Mouse (Mus musculus) inflammation-experienced regulatory T-cells, adult 6 months (primary cell): ENCODE results near the gene Lurap1. TPM values are rescaled to one million over a fixed set of nuclear protein-coding genes. Genes with fewer than 3 reads are reported as not detected.

Experiments used
- ATAC-seq: one replicate; pipeline ENCODE4 v1.8.0; 2017
- polyA plus RNA-seq, 3 experiments: library from polyadenylated mRNA; unstranded; fragments of 100-300 nt; shearing (Covaris generic); gene quantifications; one replicate each; pipeline ENCODE4 v1.2.1; 2017

Gene Lurap1
- under 1 TPM; 0.43 to 0.75 (median 0.63) TPM for polyA plus RNA-seq

DNA sequence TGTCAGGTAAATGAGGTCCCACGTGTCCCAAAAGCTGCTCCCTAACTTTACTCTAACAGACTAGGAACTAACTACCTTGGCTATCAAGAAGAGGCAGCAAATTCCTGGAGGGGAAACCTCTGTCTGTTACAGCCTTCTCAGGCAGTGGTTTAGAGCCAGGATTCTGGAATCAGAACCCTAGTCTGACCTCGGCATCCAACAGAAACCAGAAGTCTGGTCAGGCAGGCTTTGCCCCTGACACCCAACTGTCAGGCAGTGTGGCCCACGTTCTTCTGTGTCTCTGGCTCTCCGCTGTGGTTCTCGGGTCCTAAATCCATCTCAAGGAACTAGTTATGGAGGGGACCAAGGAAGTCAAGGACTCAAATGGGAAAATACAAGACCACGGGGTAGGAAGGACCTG lies at the start of gene Lurap1:
Gene Lurap1, minus strand, starts transcription at position 101 of the 400 bp plus-strand sequence.
- ATAC-seq: no peak

DNA sequence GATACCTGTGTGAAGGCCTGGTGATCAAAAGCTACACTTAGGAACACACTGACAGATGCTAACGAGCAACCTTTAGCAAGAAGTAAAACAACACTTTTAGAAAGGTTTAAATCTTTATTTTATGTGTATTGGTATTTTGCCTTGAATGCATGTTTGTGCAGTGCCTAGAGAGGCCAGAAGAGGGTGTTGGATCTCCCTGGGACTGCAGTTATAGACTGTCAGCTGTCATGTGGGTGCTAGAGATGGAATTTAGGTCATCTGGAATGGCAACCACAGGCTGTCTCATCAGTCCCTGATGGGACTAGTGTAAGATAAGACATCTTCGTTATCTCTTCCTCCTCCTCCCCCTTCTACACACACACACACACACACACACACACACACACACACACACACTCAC lies 47.3 kb upstream of the Lurap1 start:
- no peak for ATAC-seq

DNA sequence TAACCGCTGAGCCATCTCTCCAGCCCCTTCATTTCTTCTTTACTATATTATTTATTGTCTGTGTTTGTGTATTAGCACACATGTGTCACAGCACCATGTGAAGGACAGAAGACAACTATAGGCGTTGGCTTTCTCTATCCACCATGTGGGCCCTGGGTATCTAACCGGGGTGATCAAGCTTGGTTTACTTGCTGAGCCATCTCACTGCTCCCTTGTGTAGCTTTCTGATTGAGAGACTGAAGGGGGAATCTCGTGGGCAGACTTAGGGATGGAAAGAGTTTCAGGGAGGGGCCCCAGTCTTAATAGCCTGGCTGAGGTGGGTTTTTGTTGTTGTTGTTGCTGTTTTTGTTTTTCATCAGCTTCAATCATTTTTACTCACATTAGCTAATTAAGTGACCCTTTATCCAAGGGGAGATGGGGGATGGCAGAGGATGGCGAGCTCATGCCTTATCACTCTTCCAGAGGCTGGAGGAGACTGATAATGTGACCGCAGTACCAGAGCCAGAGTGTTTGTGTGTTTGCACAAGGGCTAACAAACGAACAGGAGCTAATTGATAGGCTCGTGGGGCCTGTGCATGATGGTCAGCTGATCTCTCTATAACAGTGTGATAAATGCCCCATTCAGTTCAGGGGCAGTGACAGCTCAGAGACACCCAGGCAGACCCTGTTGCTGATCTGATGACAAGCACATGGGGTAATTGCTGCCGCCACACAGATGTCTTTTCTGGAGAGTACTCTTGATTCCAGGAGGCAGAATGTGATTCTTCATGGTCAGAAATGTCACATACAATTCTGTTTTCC lies 42.6 kb upstream of the Lurap1 start:
- no peak for ATAC-seq

DNA sequence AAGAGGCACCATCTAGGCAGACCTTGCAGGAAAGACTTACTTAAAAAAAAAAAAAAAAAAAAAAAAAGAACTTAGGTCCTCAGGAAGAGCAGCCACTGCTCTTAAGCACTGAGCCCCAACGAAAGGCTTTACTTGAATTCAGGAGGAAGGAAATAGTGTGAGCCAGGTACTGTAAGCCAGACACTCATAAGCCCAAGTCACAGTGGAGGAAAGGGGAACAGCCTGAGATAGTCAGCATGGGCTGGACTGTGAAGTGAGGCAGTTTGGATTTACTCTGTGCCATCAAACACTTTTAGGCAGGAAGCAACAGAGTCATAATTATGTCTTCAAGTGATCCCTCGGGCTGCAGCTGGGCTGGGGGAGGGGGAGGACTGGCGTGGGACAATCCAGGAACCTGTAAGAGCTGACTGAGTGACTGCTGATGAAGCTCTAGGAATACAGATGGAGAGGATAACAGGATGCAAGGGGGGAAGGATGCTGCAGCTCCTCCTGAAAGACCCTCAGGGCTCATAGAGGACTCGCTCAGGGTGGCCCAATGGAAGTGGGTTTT lies 41.2 kb upstream of the Lurap1 start:
- ATAC-seq: no peak

DNA sequence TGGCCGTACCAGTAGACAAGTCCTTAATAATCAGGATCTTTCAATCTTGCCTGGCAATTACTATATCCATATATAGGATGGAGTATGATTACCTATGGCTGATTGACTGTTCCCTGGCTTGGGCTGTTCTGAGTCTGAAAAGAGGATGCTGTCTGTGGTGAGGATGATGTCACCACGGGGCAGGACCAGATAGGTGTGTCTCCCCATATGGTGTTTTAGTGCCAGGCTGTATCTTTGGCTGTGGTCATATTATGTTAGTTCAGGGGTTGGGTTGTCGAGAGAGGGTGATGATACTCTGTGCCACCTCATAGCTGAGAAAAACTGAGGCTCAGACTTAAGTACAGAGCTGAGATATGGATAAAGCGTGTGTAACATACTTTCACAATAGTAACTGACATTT lies 33.9 kb upstream of the Lurap1 start:
- ATAC-seq: no peak

DNA sequence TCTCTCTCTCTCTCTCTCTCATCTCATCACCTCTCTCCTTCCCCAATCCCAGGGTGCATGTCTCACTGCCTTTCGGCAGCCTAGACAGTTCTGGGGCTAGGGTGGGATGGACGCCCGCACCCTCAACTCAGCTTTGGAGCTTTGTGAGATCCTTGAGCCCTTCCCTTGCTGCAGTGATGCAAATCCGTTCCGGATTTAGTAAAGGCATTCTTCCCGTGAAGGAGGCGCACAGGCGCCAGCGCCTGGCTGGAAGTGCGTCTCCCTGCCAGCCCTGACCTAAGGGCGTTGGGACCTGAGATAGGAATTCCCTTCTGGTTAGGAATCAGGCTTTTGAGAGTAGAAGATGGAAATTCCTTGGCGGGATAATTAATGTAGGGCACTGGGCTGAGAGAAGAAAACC lies 31.6 kb upstream of the Lurap1 start:
- no peak for ATAC-seq

DNA sequence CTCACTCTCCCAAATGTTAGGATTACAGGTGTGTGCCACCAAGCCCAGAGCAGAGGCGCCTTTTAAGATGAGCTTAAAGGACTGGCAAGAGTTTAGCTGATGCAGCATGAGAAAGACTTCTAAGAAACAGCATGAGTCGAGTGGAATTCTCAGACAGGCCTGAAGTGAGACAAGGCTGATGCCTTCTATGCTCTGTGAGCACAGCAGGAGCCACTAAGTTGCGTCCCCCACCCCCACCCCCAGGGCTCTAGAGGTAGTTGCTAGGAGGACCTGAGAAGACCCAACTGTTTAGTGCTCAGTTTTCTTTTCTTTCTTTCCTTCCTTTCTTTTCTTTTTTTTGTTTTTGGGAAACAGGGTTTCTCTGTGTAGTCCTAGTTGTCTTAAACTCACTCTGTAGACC lies 30.9 kb upstream of the Lurap1 start:
- ATAC-seq: no peak

DNA sequence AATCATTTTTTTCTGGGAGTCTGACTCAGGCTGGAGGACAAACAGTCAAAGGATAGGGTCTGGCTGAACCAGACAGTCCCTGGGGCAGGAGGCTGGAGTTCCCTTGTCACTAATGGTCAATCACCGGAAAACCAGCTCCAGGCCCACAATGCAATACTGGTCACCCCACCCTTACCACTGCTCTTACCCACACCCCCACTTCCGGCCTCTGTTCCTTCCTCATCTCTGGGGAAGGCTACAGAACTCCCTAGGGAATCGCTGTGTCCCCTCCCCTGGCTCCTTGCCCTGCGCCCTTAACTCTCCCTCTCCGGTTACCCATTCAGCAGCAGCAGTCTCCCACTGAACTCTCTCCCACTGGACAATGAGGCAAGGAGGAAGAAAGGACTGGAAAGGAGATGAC lies 26.0 kb upstream of the Lurap1 start:
- ATAC-seq: no peak

DNA sequence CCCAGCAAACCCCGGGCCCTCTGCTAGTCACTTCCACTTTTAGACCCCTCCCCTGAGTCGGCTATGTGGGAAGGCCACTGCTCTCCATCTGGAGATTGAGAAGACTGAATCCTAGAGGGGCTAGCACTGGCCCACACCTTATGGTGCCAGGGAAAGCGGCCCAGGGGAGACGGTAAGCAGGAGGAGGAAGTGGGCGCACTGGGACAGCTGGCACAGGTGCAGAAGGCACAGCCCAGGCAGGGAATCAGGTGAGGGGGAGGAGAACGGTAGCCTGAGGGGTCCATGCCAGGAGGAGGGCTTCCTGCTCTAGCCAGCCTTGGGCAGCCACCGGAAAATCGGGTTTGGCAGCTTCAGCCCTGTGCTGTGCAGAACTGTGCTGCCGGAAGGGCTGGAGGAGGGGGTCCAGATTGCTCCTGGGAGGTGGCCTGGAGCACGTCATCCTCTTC lies 25.4 kb upstream of the Lurap1 start:
- ATAC-seq: no peak

DNA sequence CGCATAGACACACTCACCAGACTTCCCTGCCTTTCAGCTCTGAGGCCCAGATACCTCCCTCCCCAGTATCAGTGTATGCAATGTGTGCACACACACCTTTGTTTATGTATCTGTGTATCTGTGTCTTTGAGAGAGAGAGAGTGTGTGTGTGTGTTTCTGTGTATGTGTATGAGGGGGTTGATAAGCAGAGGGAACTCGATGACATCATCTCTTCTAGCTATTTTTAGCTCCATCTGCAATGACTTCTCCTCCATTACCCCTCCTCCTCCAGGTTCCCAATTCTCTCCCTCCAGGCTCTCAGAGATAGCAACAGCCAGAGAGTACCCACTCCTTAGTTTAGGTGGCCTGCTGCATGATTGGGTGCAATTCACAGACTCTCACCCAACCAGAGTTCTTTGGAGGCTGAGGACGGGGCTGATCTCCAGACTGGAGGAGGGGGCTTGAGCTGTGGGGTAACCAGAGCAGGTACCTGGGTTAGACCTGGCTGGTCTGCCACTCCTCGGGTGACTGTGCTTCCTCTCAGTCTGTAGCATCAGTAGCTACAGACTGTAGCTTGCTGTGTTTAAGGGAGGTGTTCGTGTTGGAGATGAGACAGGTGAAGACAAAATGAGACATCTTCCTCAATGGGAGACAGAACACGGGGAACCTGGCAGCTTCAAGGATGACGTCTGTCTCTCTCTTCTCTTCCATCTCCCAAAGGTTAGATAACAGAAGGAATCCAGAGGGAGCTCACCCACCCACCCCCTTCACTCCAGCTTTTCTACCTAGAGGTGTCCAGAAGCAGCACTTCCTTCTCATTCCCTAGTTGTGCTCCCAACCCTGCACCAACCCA lies 24.8 kb upstream of the Lurap1 start:
- no peak for ATAC-seq

DNA sequence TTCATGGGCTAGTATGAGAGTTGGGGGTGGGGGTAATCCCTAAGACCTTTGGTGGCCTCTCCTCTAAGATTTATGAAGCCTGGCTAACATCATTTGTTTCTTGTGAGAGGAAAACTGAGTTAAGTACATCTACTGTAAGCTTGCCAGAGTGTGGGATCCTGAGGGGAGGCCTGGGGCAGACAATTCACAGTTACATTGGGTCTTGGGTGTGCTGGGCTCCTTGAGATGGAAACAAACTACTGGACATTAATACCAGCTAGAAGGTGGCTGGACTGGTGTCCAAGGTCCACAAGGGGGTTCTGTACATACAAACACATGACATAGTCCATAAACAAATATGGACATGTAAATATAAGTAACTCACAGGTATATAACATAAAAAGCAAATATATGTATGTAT lies 24.0 kb upstream of the Lurap1 start:
- ATAC-seq: no peak

DNA sequence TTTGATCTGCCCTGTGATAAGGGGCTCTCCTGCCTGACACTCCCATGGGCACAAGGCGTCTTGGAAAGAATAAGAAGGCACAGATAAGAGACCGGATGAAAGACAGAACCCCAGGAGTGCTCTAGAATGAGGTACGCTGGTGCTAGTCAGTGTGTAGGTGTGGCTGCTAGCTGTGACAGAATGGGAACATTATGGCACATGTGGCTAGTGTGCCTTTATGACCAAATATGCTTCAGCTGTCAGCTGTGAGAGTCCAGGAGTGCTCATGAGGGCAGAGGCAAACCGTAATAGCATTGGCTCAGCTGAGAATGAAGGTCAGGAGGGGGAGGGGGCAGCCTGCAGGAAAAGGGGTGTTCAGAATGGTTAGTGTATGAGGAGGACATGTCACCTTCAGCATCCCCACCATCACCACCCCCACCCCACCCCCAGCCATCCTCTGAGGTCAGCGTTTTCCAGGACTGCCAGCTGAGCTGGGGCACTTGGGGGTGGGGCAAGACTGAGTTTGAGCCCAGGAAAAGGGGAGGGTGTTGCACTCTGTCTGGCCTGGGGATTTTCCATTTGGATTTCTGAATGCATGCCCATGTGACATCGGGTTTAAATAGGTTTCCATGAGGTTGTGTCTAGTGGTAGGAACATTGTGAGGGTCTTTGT lies 23.5 kb upstream of the Lurap1 start:
- ATAC-seq: no peak

DNA sequence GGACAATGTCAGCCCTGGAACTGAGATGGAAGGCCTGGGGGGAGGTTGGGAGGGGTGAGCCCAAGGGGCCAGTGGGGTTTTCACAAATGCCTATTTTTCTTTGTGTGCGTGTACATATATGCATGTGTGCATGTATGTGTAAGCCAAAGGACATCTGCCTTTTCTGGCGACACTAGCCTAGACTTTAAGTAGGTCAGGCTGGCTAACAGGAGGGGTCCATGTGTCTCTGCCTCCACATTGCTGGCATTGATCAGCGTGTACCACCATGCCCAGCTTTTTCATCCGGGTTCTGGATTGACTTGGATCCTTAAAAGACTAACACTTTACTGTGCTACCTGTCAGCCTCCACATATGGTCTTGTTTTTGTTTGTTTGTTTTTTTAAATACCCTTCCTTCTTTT lies 22.6 kb upstream of the Lurap1 start:
- no peak for ATAC-seq

DNA sequence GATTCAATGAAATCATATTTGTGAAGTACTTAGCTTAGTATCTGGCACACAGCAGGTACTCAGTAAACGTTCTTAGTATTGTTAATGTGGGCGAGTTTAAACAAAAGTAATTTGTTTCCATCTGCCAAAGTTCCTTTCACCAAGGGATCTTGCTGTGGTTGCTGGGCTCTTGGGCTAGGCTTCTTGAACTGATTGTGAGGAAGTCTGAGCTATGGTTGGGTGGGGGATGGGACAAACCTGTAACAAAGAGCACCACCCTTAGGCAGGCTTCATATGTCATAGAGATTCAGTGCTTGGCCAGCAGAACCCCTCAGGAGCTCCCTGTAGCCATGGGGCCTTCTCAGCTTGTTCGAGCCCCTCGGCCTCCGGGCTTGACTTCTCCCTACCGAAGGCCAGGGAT lies 21.9 kb upstream of the Lurap1 start, which contains the start of the genes 1700042G07Rik and Gm49337:
Gene 1700042G07Rik, plus strand, starts transcription at position 301 of the 400 bp plus-strand sequence.
Gene Gm49337, plus strand, starts transcription at position 313 of the 400 bp plus-strand sequence.
- ATAC-seq: no peak

DNA sequence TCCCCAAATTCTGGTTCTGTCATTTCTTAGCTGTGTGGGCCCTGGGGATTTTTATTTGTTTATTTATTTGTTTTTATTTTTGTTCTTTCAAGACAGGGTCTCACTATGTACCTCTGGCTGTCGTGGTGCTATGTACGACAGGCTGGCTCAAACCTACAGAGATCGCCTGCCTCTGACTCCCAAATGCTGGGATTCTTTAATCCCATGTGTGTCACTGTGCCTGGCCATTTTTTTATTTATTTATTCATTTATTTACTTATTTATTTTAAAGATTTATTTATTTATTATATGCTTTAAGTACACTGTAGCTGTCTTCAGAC lies 18.2 kb upstream of the Lurap1 start:
- no peak for ATAC-seq

DNA sequence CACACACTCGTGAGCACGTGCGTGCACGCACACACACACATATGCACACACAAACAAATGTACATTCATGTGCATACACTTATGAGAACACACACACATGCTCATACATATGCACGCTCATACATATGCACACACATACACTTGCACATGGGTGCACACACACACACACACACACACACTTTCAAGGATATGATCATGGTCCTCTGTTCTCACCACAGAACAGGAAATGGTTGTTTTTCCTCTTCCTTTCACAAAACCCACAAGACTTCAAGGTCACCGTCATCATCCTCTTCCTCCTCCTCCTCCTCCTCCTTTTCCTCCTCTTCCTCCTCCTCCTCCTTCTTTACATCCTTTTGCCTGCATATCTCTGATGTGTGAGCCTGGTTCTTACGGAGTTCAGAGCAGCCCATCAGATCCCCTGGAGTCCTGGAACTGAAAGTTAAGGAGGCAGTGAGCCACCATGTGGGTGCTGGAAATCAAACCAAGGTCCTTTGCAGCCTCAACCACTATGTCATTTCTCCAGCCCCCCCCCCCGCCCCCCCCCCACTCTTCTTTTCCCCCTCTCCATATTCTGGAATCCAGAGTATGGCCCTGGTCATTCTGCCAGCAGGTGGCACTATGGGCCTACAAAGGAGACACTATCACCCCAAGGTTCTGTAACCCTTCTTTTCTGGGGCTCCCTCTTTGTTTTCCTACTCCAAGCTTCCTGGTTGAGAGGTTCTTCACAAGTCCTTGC lies 17.6 kb upstream of the Lurap1 start:
- ATAC-seq: peak; percentile 73

DNA sequence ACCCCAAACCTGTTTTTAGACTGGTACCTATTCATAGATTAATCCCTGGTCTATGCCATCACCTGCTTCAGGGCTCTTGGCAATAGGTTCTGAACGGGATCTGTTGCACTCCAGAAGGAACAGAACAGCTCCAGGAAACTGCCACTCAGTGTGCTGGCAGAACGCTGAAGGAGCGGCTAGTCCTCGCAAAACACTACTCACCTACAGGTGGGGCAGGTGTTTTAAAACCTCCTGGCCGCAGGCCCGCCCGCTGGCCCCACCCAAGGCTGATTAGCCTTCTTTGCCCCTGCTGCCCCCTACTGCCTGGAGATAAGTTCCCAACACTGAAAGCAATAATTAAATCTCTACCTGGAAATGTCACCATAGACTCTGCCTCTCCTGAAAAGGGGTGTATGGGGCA lies 16.3 kb upstream of the Lurap1 start, which contains the start of gene Tspan1:
Gene Tspan1, minus strand, starts transcription at position 198 of the 400 bp plus-strand sequence.
- ATAC-seq: no peak

DNA sequence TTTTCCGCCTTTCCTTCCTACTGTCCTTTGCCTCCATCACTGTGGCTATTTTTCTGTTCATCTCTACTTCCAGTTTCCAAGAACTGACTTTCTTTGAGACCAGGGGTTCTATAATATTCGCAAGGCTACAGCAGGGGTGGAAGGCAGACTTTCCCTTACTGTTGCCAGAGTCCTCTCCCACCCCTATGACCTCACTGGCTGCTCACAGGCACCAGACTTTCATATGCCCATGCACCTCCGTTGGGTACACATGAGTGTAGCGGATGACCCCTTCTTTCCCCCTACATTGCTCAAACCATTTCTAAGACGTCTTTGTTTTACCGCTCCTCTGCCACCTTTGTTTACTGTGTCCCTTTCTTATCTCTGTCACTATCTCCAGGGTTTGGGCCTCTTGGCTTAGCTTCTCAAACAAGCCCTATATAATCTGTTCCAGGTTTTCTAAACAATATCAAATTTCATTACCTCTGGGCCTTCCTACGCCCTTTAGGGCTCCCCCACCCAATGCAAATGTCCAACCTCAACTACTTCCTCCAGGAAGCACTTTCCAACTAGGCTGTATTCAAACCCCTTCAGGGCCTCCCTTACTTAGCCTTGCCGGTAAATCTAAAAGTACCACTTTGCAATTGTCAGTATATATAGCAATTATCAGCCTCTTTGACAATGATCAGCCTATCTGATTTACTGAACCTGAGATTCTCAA lies 14.7 kb upstream of the Lurap1 start:
- no peak for ATAC-seq

DNA sequence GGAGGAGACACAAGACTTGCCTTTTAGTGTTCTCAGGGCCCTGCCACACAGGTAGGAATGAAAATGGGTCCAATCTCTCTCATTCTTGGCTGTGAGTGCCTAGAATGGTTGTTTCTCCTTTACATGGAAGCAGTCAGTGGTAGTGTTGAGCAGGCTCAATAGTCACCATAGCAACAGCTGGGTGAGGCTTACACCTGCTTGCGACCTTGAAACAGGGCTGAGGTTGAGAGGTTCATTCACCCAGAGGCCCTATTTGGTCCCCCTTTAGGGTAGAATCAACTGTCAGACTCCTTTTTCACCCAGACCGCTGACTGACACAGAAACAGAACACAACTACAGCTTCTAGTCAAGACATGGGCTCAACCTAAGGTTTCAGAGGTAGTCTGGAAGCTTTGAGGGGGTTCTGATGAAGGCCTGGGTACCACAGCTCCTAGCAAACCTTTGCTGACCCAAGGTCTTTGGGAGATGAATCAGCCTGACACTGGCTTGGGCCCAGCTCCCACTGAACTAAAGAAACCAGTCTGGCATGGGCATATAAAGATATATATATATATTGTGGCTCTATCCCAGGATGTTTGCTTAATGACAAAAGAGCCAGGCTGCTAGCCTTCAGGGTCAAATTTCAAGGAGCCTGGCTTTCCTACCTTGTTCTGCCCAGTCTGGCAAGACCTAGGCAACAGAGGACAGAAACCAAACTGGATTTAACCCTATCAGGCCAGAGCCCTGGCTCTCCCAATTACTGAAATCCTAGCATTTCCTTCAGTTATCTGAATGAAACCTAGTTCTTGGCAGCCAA lies 13.8 kb upstream of the Lurap1 start:
- no peak for ATAC-seq

DNA sequence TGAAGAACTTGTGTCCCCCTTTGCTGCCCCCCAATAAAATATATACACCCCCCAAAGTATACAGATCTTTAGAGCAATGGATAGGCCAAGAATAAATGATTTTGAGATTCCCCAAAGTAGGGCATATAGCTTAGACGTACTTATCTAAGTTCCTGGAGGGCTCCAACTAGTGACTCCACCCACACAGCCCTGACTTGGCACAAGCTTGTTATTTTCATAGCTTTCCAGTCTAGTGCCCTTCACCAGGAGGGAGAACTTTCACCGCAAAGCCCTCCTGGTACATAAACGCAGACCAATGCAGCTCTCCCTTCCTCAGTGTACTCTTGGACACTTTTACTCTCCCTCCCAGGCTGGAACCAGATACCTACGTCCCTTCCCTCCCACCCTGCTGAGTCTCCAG lies 11.0 kb upstream of the Lurap1 start:
- no peak for ATAC-seq

DNA sequence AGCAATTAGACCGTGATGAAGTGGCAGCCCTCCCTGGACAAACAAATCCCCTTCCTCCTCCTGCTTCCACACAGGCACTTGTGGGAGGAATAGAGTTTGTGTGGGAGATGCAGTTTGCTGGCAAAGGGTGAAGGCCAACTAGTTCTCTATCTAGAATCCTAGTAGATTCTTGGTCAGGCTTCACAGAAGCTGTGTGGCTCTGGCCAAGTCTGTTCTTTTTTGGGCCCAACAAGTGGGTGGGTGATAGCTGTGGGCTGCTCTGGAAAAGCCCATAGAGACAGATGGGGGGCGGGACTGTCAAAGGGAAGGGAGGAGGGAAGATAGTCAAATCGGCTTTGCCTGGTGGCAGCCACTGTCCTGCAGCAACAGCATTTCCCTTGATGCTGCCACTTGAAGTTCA lies 9.6 kb upstream of the Lurap1 start:
- no peak for ATAC-seq
